Mouse (Mus musculus): Measurements from ENCODE around the gene Tacc2. TPM values are rescaled to one million over a fixed set of nuclear protein-coding genes. Genes with fewer than 3 reads are reported as not detected.

Tacc2 gene
- polyA plus RNA-seq, 1 experiment from 2014 or later = 19.8 TPM

GRCm38 (mm10) chr7:130552780-130553179, 24.5 kb upstream of the Tacc2 start:
- WGBS = 40% methylated on average over 5 of the region's 5 CpGs
- H3K4me2 ChIP-seq (replicated peaks; ENCODE audit: low read depth, low read length) = no peak overlapping the region
- H3K9me3 ChIP-seq (ENCODE audit: low read length) = no peaks in the 10 kb centered on the region
- ATAC-seq (peak; percentile 47), DNase-seq (ENCODE audit: low spot score) (peak; percentile 44)
- no peaks in the 10 kb centered on the region for H3K36me3 ChIP-seq (ENCODE audit: insufficient read depth, low read length)
- no peaks in the 10 kb centered on the region for H3K27me3 ChIP-seq (replicated peaks; ENCODE audit: insufficient read depth, low read length)
- no peaks in the 10 kb centered on the region for H3K4me1 ChIP-seq (ENCODE audit: insufficient read depth, low read depth, low read length)
- no peak overlapping the region for H3K4me3 ChIP-seq (ENCODE audit: low read depth, low read length)
- H3K9ac ChIP-seq (replicated peaks; ENCODE audit: low read depth) = no peak overlapping the region
- H3K27ac ChIP-seq (ENCODE audit: low read length) = peak overlapping the region; percentile 57
- TF ChIP-seq EP300 (IDR thresholded peaks at IDR 0.05) (no peak), CTCF (IDR thresholded peaks at IDR 0.05) (no peak)

- TF ChIP-seq CTCF (IDR thresholded peaks at IDR 0.05) (no peak), EP300 (IDR thresholded peaks at IDR 0.05) (no peak)
- H3K27me3 ChIP-seq (replicated peaks; ENCODE audit: insufficient read depth, low read length) = no peaks in the 10 kb centered on the region
- no peak overlapping the region for H3K9ac ChIP-seq (replicated peaks; ENCODE audit: low read depth)
- H3K4me2 ChIP-seq (replicated peaks; ENCODE audit: low read depth, low read length) = no peak overlapping the region
- H3K4me3 ChIP-seq (ENCODE audit: low read depth, low read length) = no peak overlapping the region
- H3K4me1 ChIP-seq (ENCODE audit: insufficient read depth, low read depth, low read length) = no peaks in the 10 kb centered on the region
- no peak overlapping the region for H3K27ac ChIP-seq (ENCODE audit: low read length)
- DNase-seq (ENCODE audit: low spot score) = no peak
- WGBS = 73% methylated on average over 4 of the region's 4 CpGs
- H3K9me3 ChIP-seq (ENCODE audit: low read length) = no peaks in the 10 kb centered on the region
- no peaks in the 10 kb centered on the region for H3K36me3 ChIP-seq (ENCODE audit: insufficient read depth, low read length)
- ATAC-seq = no peak
Measured at GRCm38 (mm10) chr7:130553321-130553720, 23.9 kb upstream of the Tacc2 start.

GRCm38 (mm10) chr7:130555597-130555996, 21.6 kb upstream of the Tacc2 start:
- ATAC-seq (no peak), DNase-seq (ENCODE audit: low spot score) (no peak)
- H3K4me3 ChIP-seq (ENCODE audit: low read depth, low read length) = no peak overlapping the region
- H3K9me3 ChIP-seq (ENCODE audit: low read length) = no peaks in the 10 kb centered on the region
- H3K9ac ChIP-seq (replicated peaks; ENCODE audit: low read depth) = no peak overlapping the region
- 0 out of 2 replicates have a peak overlapping the region, but pooled peaks have one; percentile 8 for H3K27ac ChIP-seq (ENCODE audit: low read length)
- H3K4me1 ChIP-seq (ENCODE audit: insufficient read depth, low read depth, low read length) = no peaks in the 10 kb centered on the region
- no peaks in the 10 kb centered on the region for H3K36me3 ChIP-seq (ENCODE audit: insufficient read depth, low read length)
- no peaks in the 10 kb centered on the region for H3K27me3 ChIP-seq (replicated peaks; ENCODE audit: insufficient read depth, low read length)
- WGBS = 51% methylated on average over 5 of the region's 5 CpGs
- H3K4me2 ChIP-seq (replicated peaks; ENCODE audit: low read depth, low read length) = no peak overlapping the region
- TF ChIP-seq CTCF (IDR thresholded peaks at IDR 0.05) (no peak), EP300 (IDR thresholded peaks at IDR 0.05) (no peak)

GRCm38 (mm10) chr7:130558592-130558991, 18.6 kb upstream of the Tacc2 start:
- 59% methylated on average over 4 of the region's 4 CpGs for WGBS
- peak; percentile 61 for DNase-seq (ENCODE audit: low spot score)
- Histone ChIP-seq H3K27ac (ENCODE audit: low read length) (peak overlapping the region; percentile 16; the same call in 1 of the 2 replicates), H3K4me1 (ENCODE audit: insufficient read depth, low read depth, low read length) (no peaks in the 10 kb centered on the region), H3K4me2 (replicated peaks; ENCODE audit: low read depth, low read length) (no peak overlapping the region), H3K4me3 (ENCODE audit: low read depth, low read length) (no peak overlapping the region), H3K9ac (replicated peaks; ENCODE audit: low read depth) (no peak overlapping the region), H3K9me3 (ENCODE audit: low read length) (no peaks in the 10 kb centered on the region), H3K36me3 (ENCODE audit: insufficient read depth, low read length) (no peaks in the 10 kb centered on the region), H3K27me3 (replicated peaks; ENCODE audit: insufficient read depth, low read length) (no peaks in the 10 kb centered on the region)
- no peak for TF ChIP-seq CTCF (IDR thresholded peaks at IDR 0.05)
- no peak for TF ChIP-seq EP300 (IDR thresholded peaks at IDR 0.05)
- ATAC-seq = peak; percentile 72

- H3K27me3 ChIP-seq (replicated peaks; ENCODE audit: insufficient read depth, low read length) = no peaks in the 10 kb centered on the region
- no peak overlapping the region for H3K4me3 ChIP-seq (ENCODE audit: low read depth, low read length)
- no peak overlapping the region for H3K9ac ChIP-seq (replicated peaks; ENCODE audit: low read depth)
- no peaks in the 10 kb centered on the region for H3K36me3 ChIP-seq (ENCODE audit: insufficient read depth, low read length)
- WGBS = 100% methylated on average over 1 of the region's 1 CpGs
- no peak for ATAC-seq
- H3K27ac ChIP-seq (ENCODE audit: low read length) = no peak overlapping the region
- no peak overlapping the region for H3K4me2 ChIP-seq (replicated peaks; ENCODE audit: low read depth, low read length)
- H3K4me1 ChIP-seq (ENCODE audit: insufficient read depth, low read depth, low read length) = no peaks in the 10 kb centered on the region
- no peak for DNase-seq (ENCODE audit: low spot score)
- H3K9me3 ChIP-seq (ENCODE audit: low read length) = no peaks in the 10 kb centered on the region
- TF ChIP-seq EP300 (IDR thresholded peaks at IDR 0.05) (no peak), CTCF (IDR thresholded peaks at IDR 0.05) (no peak)
Measured at GRCm38 (mm10) chr7:130560933-130561332, 16.3 kb upstream of the Tacc2 start.

- Histone ChIP-seq H3K9ac (replicated peaks; ENCODE audit: low read depth) (no peak overlapping the region), H3K36me3 (ENCODE audit: insufficient read depth, low read length) (no peaks in the 10 kb centered on the region), H3K4me1 (ENCODE audit: insufficient read depth, low read depth, low read length) (no peaks in the 10 kb centered on the region), H3K4me3 (ENCODE audit: low read depth, low read length) (no peak overlapping the region), H3K27ac (ENCODE audit: low read length) (no peak overlapping the region), H3K27me3 (replicated peaks; ENCODE audit: insufficient read depth, low read length) (no peaks in the 10 kb centered on the region), H3K9me3 (ENCODE audit: low read length) (no peaks in the 10 kb centered on the region), H3K4me2 (replicated peaks; ENCODE audit: low read depth, low read length) (no peak overlapping the region)
- DNase-seq (ENCODE audit: low spot score) (no peak), ATAC-seq (no peak)
- 90% methylated on average over 4 of the region's 4 CpGs for WGBS
- TF ChIP-seq CTCF (IDR thresholded peaks at IDR 0.05) (no peak), EP300 (IDR thresholded peaks at IDR 0.05) (no peak)
Measured at GRCm38 (mm10) chr7:130563276-130563675, 14.0 kb upstream of the Tacc2 start.

GRCm38 (mm10) chr7:130563880-130564279, 13.4 kb upstream of the Tacc2 start:
- DNase-seq (ENCODE audit: low spot score) (no peak), ATAC-seq (no peak)
- H3K9me3 ChIP-seq (ENCODE audit: low read length) = no peaks in the 10 kb centered on the region
- no peak overlapping the region for H3K27ac ChIP-seq (ENCODE audit: low read length)
- H3K27me3 ChIP-seq (replicated peaks; ENCODE audit: insufficient read depth, low read length) = no peaks in the 10 kb centered on the region
- no peak overlapping the region for H3K4me3 ChIP-seq (ENCODE audit: low read depth, low read length)
- H3K9ac ChIP-seq (replicated peaks; ENCODE audit: low read depth) = no peak overlapping the region
- TF ChIP-seq CTCF (IDR thresholded peaks at IDR 0.05) (no peak), EP300 (IDR thresholded peaks at IDR 0.05) (no peak)
- H3K36me3 ChIP-seq (ENCODE audit: insufficient read depth, low read length) = no peaks in the 10 kb centered on the region
- 49% methylated on average over 4 of the region's 4 CpGs for WGBS
- no peak overlapping the region for H3K4me2 ChIP-seq (replicated peaks; ENCODE audit: low read depth, low read length)
- no peaks in the 10 kb centered on the region for H3K4me1 ChIP-seq (ENCODE audit: insufficient read depth, low read depth, low read length)
